Mouse (Mus musculus): ENCODE measurements around the gene Plekhn1.

The Plekhn1 gene

GRCm38 (mm10) chr4:156192421-156193199 lies 42.0 kb downstream of the Plekhn1 start:
- in situ Hi-C loops (cut with MboI; ENCODE audit: low pct_unique_long_range_greater_than_20kb in 1 of 2, low sequenced_read_pairs in 2 of 2, unreplicated experiment in 1 of 2): no loop called here

GRCm38 (mm10) chr4:156188811-156189323 lies 45.8 kb downstream of the Plekhn1 start:
- in situ Hi-C loops (cut with MboI; ENCODE audit: low pct_unique_long_range_greater_than_20kb in 1 of 2, low sequenced_read_pairs in 2 of 2, unreplicated experiment in 1 of 2): no loop called here

GRCm38 (mm10) chr4:156188162-156188810 lies 46.4 kb downstream of the Plekhn1 start:
- in situ Hi-C loops (cut with MboI; ENCODE audit: low pct_unique_long_range_greater_than_20kb in 1 of 2, low sequenced_read_pairs in 2 of 2, unreplicated experiment in 1 of 2): no loop called here

- in situ Hi-C loops (cut with MboI; ENCODE audit: low pct_unique_long_range_greater_than_20kb in 1 of 2, low sequenced_read_pairs in 2 of 2, unreplicated experiment in 1 of 2): no loop called here
Measured at GRCm38 (mm10) chr4:156185950-156186850, 48.5 kb downstream of the Plekhn1 start.

- in situ Hi-C loops (cut with MboI; ENCODE audit: low pct_unique_long_range_greater_than_20kb in 1 of 2, low sequenced_read_pairs in 2 of 2, unreplicated experiment in 1 of 2): no loop called here
Measured at GRCm38 (mm10) chr4:156185456-156185949, 49.2 kb downstream of the Plekhn1 start.

- in situ Hi-C loops (cut with MboI; ENCODE audit: low pct_unique_long_range_greater_than_20kb in 1 of 2, low sequenced_read_pairs in 2 of 2, unreplicated experiment in 1 of 2): no loop called here
Measured at GRCm38 (mm10) chr4:156184291-156184954, 50.2 kb downstream of the Plekhn1 start.

GRCm38 (mm10) chr4:156183747-156184146 lies 50.9 kb downstream of the Plekhn1 start:
- in situ Hi-C loops (cut with MboI; ENCODE audit: low pct_unique_long_range_greater_than_20kb in 1 of 2, low sequenced_read_pairs in 2 of 2, unreplicated experiment in 1 of 2): no loop called here

GRCm38 (mm10) chr4:156177630-156178029 lies 57.0 kb downstream of the Plekhn1 start:
- in situ Hi-C loops (cut with MboI; ENCODE audit: low pct_unique_long_range_greater_than_20kb in 1 of 2, low sequenced_read_pairs in 2 of 2, unreplicated experiment in 1 of 2): no loop called here

GRCm38 (mm10) chr4:156171828-156172227 lies 62.8 kb downstream of the Plekhn1 start:
- in situ Hi-C loops (cut with MboI; ENCODE audit: low pct_unique_long_range_greater_than_20kb in 1 of 2, low sequenced_read_pairs in 2 of 2, unreplicated experiment in 1 of 2): no loop called here
